Mouse (Mus musculus): ENCODE results near the gene Haao. TPM values are rescaled to one million over a fixed set of nuclear protein-coding genes. Genes with fewer than 3 reads are reported as not detected.
A peak's percentile ranks its signal among the peaks of the same experiment; 100 is the strongest.

Gene Haao
- total RNA-seq, 2 experiments from 2014 or later, result not detected

- peak overlapping the region; percentile 89 for H3K27ac ChIP-seq
- peak; percentile 38 to 44 for DNase-seq (ENCODE audit: low spot score in 2 of 2)
- no peak for TF ChIP-seq CTCF (conservative IDR thresholded peaks at IDR 0.05)
- H3K4me3 ChIP-seq, result no peak overlapping the region
Observed at GRCm38 (mm10) chr17:83812200-83812944, 35.4 kb downstream of the Haao start.

DNA sequence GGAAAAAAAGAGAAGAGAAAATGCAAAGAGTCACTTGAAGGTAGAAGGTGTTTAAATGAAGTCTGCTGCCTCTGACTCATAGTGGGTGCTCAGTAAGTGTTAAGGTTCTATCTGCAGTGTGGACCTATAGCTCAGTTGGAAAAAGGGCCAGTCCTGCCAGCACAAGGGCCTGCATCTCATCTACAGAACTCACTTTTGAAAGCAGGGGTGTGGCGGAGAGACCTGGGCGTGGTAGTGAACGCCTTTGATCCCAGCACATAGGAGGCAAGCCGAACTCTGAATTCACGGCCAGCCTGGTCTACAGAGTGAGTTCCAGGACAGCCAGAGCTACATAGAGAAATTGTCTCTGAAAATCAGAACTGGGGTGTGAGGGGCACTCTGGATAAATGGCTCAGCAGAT, 37.5 kb downstream of the Haao start:
- no peak for TF ChIP-seq CTCF (conservative IDR thresholded peaks at IDR 0.05)
- DNase-seq (ENCODE audit: low spot score in 2 of 2), result no peak
- no peak overlapping the region for H3K27ac ChIP-seq
- H3K4me3 ChIP-seq, result no peak overlapping the region

DNA sequence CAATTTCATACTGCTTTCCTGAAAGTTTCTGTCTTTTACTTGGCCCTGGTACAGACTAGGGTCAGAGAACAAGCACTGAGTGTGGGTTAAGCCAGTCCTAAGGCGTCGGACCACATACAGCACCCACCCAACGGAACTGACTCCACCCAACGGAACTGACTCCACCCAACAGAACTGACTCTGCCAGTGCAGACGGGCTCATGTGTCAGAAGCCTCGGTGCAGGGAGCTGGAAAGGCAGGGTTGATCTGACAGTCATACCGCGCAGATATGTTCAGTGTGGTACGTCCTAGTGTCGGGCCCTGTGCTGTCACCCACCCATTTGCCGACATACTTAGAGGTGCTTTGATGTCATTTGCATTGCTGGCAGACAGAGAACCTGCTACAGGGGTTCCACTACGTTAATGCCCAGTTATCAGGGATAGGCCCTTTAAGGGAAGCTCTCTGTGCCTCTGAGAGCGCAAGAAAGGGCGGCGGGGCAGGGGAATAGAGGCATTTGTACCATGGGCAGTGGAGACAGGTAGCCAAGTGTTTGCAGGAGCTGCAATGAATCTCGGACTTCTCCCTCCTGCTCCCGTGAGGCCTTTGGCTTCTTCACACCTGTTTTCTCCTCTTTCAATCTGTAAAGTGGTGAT, 38.5 kb downstream of the Haao start:
- DNase-seq (ENCODE audit: low spot score in 2 of 2), result no peak
- no peak overlapping the region for H3K4me3 ChIP-seq
- TF ChIP-seq CTCF (conservative IDR thresholded peaks at IDR 0.05), result no peak

DNA sequence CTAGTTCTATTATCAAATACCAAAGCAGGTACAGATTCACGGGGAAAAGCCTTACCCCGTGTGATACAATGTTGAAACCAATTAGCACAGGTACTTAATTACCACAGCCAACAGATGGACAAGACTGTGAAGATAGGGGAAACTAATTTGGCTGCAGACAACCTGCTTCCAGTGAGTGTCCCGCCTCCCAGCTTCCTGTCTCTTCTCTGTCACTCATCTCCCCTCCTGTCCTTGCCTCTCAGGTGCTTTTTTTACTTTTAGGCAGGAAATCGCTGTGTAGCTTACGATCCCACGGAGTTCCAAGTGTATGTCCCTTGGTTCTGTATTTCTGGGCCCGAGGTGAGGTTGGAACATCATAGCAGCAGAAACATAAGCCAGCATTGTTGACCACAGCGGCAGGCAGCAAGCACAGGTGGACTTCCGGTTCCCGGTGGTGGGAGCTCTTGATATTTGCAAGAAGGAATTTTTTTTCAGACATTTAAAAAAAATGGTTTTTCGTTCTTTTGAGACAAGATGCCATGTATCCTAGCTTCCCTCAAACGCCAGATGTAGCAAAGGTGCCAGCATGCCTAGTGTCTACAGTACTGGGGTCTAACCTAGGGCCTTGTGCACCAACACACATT, 39.2 kb downstream of the Haao start:
- no peak for DNase-seq (ENCODE audit: low spot score in 2 of 2)
- no peak for TF ChIP-seq CTCF (conservative IDR thresholded peaks at IDR 0.05)
- no peak overlapping the region for H3K27ac ChIP-seq
- H3K4me3 ChIP-seq, result no peak overlapping the region

More for the DNA sequence above, 38.5 kb downstream of the Haao start:
- H3K27ac ChIP-seq, result no peak overlapping the region

DNA sequence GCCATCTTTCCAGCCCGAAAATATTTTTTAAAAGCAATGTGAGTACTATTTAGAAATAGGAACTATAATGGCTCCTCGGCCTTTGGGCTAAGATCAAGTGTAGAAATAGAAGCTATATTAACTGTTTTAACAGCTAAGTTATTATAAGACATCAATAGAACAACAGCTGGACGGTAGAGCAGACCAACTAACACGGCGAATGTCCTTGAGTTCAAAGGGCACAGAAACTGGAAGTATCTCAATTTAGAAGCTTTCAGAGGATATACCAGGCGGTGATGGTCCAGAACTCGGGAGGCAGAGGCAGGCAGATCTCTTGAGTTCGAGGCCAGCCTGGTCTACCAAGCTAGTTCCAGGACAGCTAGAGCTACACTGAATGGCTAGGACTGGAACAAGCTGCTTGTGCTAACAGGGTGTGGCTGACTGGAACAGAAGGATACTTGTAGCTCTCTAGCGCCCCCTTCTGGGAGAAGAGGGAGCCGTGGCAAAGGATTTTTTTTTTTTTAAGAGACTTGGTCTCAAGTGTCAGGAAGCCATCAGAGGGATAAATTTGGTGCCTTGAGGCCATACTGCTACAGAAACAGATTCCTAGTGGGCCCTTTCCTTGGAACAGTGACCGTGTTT, 39.9 kb downstream of the Haao start:
- H3K27ac ChIP-seq, result no peak overlapping the region
- peak; percentile 92 for TF ChIP-seq CTCF (conservative IDR thresholded peaks at IDR 0.05)
- DNase-seq (ENCODE audit: low spot score in 2 of 2), result peak; percentile 68 to 78
- no peak overlapping the region for H3K4me3 ChIP-seq

DNA sequence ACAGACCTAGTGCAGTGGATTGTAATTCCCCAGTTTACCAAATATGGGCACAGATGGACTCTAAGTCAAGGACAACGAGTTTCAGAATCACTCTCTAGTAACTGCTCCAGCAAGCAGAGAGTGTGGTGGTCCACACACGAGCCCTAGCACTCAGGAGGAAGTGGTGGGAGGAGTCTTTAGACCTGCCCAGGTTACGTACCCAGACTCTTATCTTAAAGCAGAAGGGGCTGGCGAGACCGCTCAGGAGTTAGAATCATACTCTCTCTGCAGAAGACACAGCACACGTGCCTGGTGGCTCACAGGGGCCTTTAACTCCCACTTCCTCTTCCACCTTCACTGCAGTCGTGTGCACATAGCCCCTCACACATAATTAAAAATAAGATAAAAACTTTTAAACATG, 40.4 kb downstream of the Haao start:
- DNase-seq (ENCODE audit: low spot score in 2 of 2), result no peak
- Histone ChIP-seq H3K4me3 (no peak overlapping the region), H3K27ac (no peak overlapping the region)
- no peak for TF ChIP-seq CTCF (conservative IDR thresholded peaks at IDR 0.05)

DNA sequence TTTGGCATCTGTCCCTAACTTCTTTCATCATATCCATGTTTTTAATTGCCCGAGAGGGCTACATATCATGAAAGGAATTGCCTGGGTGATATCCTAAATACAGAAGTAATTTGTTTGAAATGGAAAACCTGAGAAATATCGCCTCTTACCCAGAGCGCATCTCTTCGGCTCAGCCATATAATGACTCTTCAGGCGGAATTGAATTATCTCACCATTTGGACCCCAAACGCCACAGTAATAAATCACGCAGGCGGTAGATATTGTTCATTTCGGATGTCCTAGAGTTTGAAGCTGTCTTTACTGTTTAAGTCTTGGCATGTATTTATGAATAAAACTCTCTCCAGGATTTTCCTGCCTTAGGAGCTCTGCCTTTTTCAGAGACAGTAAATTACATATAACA, 42.7 kb downstream of the Haao start:
- no peak for TF ChIP-seq CTCF (conservative IDR thresholded peaks at IDR 0.05)
- H3K27ac ChIP-seq, result no peak overlapping the region
- no peak overlapping the region for H3K4me3 ChIP-seq
- no peak for DNase-seq (ENCODE audit: low spot score in 2 of 2)

DNA sequence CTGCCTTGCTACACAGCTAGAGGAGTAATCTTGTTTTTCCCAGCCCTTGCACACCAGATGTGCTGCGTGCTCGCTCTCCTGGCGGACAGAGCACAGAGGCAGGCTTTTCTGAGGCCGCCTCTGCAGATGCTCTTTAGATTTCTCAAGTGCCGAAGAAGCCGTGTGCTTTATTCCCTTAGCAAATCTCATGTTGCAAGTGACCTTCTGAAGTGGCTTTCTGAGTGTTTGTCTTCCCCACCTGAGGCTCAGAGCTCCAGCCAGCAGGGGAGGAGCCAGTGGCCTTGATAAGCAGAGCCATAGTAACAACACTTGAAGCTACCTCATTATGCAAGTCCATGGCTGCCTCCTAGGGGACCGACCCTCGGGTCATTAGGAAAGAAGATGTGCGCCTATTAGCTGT, 43.8 kb downstream of the Haao start:
- no peak for TF ChIP-seq CTCF (conservative IDR thresholded peaks at IDR 0.05)
- no peak overlapping the region for H3K27ac ChIP-seq

GRCm38 (mm10) chr17:83799506-83800050, 48.2 kb downstream of the Haao start:
- DNase-seq (ENCODE audit: low spot score in 2 of 2), result no peak
- TF ChIP-seq CTCF (conservative IDR thresholded peaks at IDR 0.05), result no peak
- Histone ChIP-seq H3K4me3 (no peak overlapping the region), H3K27ac (no peak overlapping the region)

More for the DNA sequence above, 43.8 kb downstream of the Haao start:
- no peak for DNase-seq (ENCODE audit: low spot score in 2 of 2)
- H3K4me3 ChIP-seq, result no peak overlapping the region

DNA sequence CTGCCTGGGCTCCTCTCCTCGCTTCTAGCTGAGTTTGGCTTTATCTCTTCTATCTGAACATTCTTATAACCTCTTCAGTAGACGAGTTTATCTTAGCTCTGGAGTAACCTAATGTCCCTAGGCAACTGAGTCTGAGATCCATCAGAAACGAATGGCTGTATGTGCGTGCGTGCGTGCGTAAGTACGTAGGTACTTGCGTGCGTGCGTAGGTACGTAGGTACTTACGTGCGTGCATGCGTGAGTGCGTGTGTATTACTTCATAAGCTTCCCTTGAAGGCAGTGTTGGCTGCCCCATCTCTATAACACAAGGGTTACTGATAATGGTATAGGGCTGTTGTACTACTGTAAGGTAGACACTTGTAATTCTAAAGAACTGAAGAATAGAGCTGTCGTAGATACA, 52.6 kb downstream of the Haao start:
- DNase-seq (ENCODE audit: low spot score in 2 of 2), result no peak
- no peak for TF ChIP-seq CTCF (conservative IDR thresholded peaks at IDR 0.05)
- no peak overlapping the region for H3K27ac ChIP-seq
- H3K4me3 ChIP-seq, result no peak overlapping the region

DNA sequence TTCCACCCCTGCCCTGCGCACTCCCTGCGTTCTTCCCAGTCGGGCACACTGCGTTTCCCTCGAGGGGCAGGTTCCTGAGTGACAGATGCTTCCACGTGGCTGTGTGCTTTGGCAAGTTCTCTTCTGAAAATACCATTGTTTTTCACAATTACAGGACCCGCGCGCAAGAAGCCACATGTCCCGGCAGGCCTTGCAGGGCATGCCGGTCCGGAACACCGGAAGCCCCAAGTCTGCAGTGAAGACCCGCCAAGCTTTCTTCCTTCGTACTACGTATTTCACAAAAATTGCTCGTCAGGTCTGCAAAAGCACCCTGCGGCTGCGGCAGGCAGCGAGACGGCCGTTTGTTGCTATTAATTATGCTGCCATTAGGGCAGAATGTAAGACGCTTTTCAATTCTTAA, 55.4 kb downstream of the Haao start:
- Histone ChIP-seq H3K27ac (peak overlapping the region; percentile 58; the same call in 1 of the 2 replicates), H3K4me3 (peak overlapping the region; percentile 30)
- DNase-seq (ENCODE audit: low spot score in 2 of 2), result peak in 1 of 2 experiments; percentile 16
- peak; percentile 12; the same call in 1 of the 2 replicates for TF ChIP-seq CTCF (conservative IDR thresholded peaks at IDR 0.05)

GRCm38 (mm10) chr17:83790158-83790557, 57.6 kb downstream of the Haao start:
- TF ChIP-seq CTCF (conservative IDR thresholded peaks at IDR 0.05), result no peak
- Histone ChIP-seq H3K27ac (no peak overlapping the region), H3K4me3 (no peak overlapping the region)
- DNase-seq (ENCODE audit: low spot score in 2 of 2), result no peak

DNA sequence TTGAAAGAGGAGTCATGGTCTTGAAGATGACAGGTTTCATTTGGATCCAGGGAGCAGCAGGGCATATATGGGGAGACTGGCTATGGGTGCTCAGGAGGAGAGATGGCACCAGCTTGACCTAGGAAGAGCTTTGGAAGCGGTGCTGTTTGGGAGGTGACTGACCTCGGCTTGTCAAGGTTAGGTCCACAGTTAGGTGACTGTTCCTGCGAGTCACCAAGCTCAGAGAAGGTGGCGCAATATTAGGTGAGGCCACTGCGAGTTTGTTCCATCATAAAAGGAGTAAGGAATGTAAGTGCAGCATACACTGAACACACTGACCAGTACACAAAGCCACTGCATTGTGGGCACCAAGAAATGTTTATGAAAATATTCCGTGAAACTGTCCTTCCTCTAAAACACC, 61.3 kb downstream of the Haao start:
- no peak overlapping the region for H3K4me3 ChIP-seq
- no peak overlapping the region for H3K27ac ChIP-seq
- TF ChIP-seq CTCF (conservative IDR thresholded peaks at IDR 0.05), result no peak
- DNase-seq (ENCODE audit: low spot score in 2 of 2), result no peak
